ENCODE assay signal across 21 mouse cellular contexts in the genomic region with DNA sequence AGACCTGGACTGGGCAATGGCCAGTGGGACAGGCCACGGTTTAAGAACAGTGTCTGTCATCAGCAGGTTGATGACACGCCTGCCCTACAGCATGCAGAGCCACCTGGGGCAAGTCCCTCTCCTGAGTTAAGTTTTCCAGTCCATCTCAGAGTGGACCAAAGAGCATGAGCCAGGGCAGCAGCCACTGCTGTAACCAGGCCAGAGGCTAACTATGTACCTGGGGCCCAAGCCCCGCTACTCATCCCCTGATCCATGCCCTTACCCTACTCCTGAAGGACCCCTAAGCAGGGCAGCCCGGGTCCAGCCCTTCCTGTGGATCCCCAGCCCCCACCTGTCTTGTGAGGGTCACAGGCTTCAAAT. TPM values are rescaled to one million over a fixed set of nuclear protein-coding genes. Genes with fewer than 3 reads are reported as not detected.
"Had no signal": no experiment of that assay in that cellular context is flagged by ENCODE, and none has a peak within 500 bp of the region (broad histone marks: within the 10 kb centered on the region; RNA-seq: fewer than 3 reads in every experiment).

No protein-coding gene starts in this region.

- H3K27ac ChIP-seq: liver, embryonic 15.5 days; midbrain, embryonic 12.5 days; neural tube, embryonic 13.5 days; stomach, embryonic 15.5 days had no signal

- DNase-seq: kidney, postnatal 25 days; left cerebral cortex, postnatal 4 days; lung, adult 2 months; lung, postnatal 36 days; retina, postnatal 1 day; right cerebral cortex, postnatal 14 days; thymus, adult 2 months; thymus, postnatal 25 days had no signal

- H3K4me1 ChIP-seq: liver, embryonic 15.5 days had no signal

- H3K9me3 ChIP-seq: liver, embryonic 15.5 days; midbrain, embryonic 12.5 days; neural tube, embryonic 13.5 days; stomach, embryonic 15.5 days had no signal

- H3K4me3 ChIP-seq: liver, embryonic 15.5 days; midbrain, embryonic 12.5 days; neural tube, embryonic 13.5 days; stomach, embryonic 15.5 days had no signal

- H3K36me3 ChIP-seq: liver, embryonic 15.5 days; midbrain, embryonic 12.5 days; neural tube, embryonic 13.5 days; stomach, embryonic 15.5 days had no signal

- H3K4me2 ChIP-seq: liver, embryonic 11.5 days; liver, embryonic 15.5 days; midbrain, embryonic 12.5 days; neural tube, embryonic 13.5 days; stomach, embryonic 15.5 days had no signal

- ATAC-seq: lung, postnatal 0 days; midbrain, embryonic 16.5 days had no signal

- H3K9ac ChIP-seq: liver, embryonic 15.5 days; midbrain, embryonic 12.5 days; stomach, embryonic 15.5 days had no signal

RNA-seq across cellular contexts. Expression of a gene that starts 8.5 kb away (rescaled TPM):
- total RNA-seq: megakaryocyte progenitor cell, adult 5-6 weeks had no signal

RNA-seq across cellular contexts. Expression of a gene that starts 15.4 kb away (rescaled TPM):
- total RNA-seq: layer of hippocampus, postnatal 25 days; left cerebral cortex, postnatal 4 days; megakaryocyte progenitor cell, adult 5-6 weeks had no signal
- polyA plus RNA-seq: kidney, embryonic 16.5 days; limb, embryonic 14.5 days; liver, embryonic 11.5 days; liver, embryonic 15.5 days; lung, adult 2 months; lung, postnatal 0 days; neural tube, embryonic 13.5 days; spleen, adult 2 months; stomach, embryonic 15.5 days; thymus, adult 2 months; urinary bladder, adult 2 months had no signal

RNA-seq across cellular contexts. Expression of a gene that starts 15.8 kb away (rescaled TPM):
- polyA plus RNA-seq: kidney, embryonic 16.5 days had no signal

RNA-seq across cellular contexts. Expression of a gene that starts 16.8 kb away (rescaled TPM):
- total RNA-seq: megakaryocyte progenitor cell, adult 5-6 weeks had no signal
- polyA plus RNA-seq: kidney, embryonic 16.5 days; liver, embryonic 11.5 days; liver, embryonic 15.5 days; lung, postnatal 0 days; midbrain, embryonic 12.5 days; midbrain, embryonic 16.5 days; neural tube, embryonic 13.5 days; spleen, adult 2 months; stomach, embryonic 15.5 days; urinary bladder, adult 2 months had no signal

RNA-seq across cellular contexts. Expression of a gene that starts 19.4 kb away (rescaled TPM):
- total RNA-seq: megakaryocyte progenitor cell, adult 5-6 weeks had no signal
